Mouse (Mus musculus): ENCODE data around the gene Pnmal1. TPM values are rescaled to one million over a fixed set of nuclear protein-coding genes. Genes with fewer than 3 reads are reported as not detected.

Gene Pnmal1
- 100 to 1,000 TPM in 2 of 4 experiments, 10 to 100 TPM in 2; 93.0 to 128 (median 106) TPM for total RNA-seq (2022)

GRCm38 (mm10) chr7:16959539-16960187, at the start of gene Pnmal1:
Gene Pnmal1, plus strand, starts transcription at chr7:16959679.
- DNase-seq (ENCODE audit: low spot score in 2 of 2): peak; percentile 95

DNA sequence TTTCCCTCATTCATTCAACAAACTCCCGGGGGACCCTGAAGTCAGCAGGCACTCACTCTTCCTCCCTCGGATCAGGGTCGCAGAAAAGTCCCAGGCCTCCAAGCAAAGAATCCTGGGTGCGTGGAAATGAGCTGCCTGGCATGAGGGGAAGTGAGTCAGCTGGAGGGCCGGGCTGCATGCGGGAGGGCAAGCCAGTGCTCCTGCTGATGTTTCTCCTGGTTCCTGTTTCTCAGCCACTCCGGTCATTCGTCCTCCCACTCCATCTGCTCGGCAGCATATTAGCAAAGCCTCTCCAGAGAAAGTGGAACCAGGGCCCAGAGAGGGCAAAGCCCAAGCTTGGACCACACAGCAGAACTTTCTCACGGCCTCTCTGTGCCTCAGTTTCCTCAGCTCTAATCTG, 49.6 kb upstream of the Pnmal1 start:
- DNase-seq (ENCODE audit: low spot score in 2 of 2): no peak

DNA sequence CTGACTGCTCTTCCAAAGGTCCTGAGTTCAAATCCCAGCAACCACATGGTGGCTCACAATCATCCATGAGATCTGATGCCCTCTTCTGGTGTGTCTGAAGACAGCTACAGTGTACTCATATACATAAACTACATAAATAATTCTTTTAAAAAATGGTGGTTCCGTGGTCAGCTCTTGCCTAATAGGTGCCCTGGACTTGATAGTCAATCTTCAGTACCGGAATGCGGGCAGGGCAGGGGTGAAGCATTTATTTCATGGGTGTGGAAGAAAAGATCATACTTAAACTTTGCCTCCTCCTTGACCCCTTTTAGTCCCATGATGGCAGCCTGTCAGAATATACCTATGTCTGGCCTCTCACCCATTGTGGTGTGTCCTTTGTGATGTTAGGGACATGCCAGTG, 47.6 kb upstream of the Pnmal1 start:
- no peak for DNase-seq (ENCODE audit: low spot score in 2 of 2)

GRCm38 (mm10) chr7:16912360-16912759, 47.1 kb upstream of the Pnmal1 start:
- DNase-seq (ENCODE audit: low spot score in 2 of 2): no peak

- peak in 1 of 2 experiments; percentile 76 for DNase-seq (ENCODE audit: low spot score in 2 of 2)
Measured at GRCm38 (mm10) chr7:16913806-16914452, 45.5 kb upstream of the Pnmal1 start.

- no peak for DNase-seq (ENCODE audit: low spot score in 2 of 2)
Measured at GRCm38 (mm10) chr7:16914453-16915343, 44.8 kb upstream of the Pnmal1 start.

GRCm38 (mm10) chr7:16915461-16916340, 43.8 kb upstream of the Pnmal1 start:
- DNase-seq (ENCODE audit: low spot score in 2 of 2): no peak

- no peak for DNase-seq (ENCODE audit: low spot score in 2 of 2)
Measured at GRCm38 (mm10) chr7:16916342-16917265, 42.9 kb upstream of the Pnmal1 start.

DNA sequence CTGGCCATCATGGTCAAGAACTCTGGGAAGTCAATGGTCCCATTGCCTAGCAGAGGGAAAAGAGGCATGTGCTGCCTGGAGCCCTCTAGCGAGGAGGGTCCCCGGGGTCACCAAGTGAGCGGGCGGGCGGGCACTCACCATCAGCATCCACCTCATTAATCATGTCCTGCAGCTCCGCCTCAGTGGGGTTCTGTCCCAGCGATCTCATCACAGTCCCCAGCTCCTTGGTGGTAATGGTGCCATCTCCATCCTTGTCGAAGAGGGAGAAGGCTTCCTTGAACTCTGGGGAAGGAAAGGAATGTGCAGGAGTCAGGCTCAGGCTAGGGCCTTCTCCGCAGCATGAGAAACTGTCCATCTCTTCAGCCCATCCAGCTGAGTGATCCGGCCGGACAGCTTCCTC, 42.0 kb upstream of the Pnmal1 start:
- no peak for DNase-seq (ENCODE audit: low spot score in 2 of 2)

DNA sequence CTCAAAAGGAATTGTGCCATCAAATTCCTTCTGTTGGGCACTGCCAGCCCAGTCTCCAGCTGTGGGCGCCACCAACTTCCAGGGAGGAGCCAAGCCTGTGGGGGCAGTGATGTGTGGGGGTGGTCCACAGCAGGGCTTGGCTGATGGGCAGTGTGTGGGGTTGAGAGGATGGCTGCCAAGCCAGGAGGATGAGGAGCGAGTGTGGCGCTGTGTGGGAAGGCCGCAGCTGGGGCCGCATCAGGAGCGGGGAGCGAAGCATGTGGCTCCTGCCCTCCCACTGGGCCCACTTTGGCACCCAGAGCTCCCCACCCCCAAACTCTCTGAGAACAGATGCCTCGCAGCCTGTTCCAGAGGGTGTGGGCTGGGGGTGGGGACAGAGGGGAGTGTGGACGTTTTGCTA, 41.5 kb upstream of the Pnmal1 start:
- peak in 1 of 2 experiments; percentile 72 for DNase-seq (ENCODE audit: low spot score in 2 of 2)

DNA sequence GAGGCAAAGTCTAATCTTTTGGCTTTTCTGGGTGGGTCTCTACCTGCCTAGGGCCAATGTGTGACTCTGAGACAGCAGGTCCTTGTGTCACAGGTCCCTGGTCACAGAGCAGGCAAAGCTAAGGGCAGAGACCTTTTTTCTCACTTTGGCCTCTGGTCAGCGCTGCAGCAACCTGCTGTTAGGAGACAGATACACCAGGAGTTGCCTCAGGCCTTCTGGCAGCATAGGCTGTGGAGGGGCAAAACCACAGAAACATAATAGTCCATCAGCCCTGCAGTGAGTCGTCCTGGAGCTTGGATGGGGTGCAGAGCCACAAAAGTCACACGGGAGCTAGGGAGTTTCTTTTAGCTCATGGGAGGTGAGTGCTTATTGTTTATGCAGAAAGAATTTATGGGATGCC, 40.8 kb upstream of the Pnmal1 start:
- DNase-seq (ENCODE audit: low spot score in 2 of 2): no peak

GRCm38 (mm10) chr7:16919395-16920149, 39.9 kb upstream of the Pnmal1 start:
- DNase-seq (ENCODE audit: low spot score in 2 of 2): no peak

GRCm38 (mm10) chr7:16920150-16920579, 39.3 kb upstream of the Pnmal1 start:
- DNase-seq (ENCODE audit: low spot score in 2 of 2): no peak

DNA sequence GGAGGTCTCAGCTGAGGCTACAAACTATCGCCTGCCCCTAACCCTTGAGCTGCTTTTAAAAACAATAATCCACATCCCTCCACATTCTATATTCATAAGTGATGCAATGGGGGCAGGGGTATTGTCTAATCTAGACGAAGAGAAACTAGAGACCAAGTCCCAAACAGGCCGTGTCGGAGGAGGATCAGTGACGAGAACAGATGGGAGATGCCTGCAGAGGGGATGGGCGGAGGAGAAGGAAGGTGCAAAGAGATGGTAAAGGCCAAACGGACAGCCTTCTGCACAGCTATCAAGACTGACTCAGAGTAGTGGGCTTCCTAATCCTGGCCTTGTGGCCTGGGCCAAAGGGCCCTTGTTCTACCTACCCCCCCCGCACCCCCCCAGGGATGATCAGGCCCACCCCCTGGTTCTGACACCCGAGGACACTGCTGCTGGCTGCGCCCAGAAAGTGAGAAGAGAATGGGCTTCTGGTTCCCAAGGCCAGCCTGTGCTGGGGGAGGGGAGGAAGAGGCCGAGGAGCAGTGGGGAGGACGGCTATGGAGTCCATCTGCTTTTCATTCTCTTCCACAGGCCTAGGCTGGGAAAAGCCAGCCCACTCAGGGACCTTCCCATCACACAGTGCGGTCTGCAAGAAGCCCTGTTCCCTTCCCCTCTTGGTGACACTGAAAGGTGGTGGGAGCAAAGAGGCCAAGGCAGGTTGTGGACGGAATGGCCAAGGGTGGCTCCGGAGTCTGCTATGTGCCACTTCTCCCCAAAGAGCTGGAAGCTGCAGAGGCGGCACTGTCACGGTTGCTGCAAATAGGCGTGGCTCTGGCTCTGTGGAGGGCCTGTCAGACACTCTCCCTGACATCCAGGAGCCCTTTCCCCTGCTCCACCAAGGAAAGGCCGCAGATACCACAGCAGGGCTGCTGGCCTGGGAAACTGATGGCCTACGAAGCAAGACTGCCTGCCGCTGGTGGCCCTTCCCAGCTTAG, 38.4 kb upstream of the Pnmal1 start:
- DNase-seq (ENCODE audit: low spot score in 2 of 2): no peak

DNA sequence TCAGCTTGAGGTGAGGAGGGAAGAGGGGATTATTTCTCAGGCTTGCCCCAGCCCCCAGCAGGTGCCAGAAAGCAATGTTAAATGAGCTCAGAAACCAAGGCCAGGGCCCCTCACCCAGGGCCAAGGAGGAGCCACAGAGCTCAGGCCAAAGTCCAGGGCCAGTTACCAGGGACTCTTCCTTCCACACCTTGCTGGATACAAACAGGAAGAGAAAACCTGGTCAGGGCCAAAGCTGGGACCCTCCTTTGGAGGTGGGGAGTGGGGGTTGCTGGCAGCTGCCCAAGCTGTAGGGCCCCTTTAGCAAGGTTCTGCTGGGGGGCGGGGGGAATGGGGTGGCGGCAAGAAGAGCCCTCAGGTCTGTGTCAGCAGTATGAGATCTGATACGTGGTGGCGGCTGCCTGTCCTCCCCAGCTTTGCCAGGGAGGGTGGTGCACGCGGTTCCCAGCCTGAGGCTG, 37.6 kb upstream of the Pnmal1 start:
- DNase-seq (ENCODE audit: low spot score in 2 of 2): no peak

DNA sequence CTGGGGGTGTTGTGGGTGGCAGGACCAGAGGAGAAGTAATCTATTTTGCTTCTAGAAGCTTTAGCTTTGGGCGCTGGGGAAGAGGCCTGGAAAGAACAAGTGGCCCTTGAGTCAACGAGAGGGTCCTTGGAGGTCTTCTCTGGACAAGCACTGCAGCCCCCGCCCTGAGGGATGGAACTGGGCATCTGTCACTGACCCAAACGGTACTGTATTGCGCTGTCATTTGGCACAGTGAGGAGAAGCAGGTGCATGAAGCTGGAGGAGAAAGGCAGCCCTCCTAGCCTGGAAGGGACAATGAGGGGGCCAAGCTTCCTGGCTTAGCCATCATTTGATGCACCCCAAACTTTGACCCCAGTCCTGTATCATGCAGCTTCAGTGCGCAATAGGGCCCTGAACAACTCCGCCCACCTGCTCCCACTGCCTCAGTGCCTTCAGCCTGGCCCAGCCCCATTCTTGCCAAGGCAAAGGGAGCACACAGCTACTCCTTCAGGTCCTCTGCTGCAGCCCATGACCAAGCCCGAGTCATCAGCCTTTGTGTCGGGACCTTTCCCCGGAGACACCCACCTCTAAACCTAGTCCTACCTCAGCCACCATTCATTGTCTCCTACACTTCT, 37.0 kb upstream of the Pnmal1 start:
- DNase-seq (ENCODE audit: low spot score in 2 of 2): peak in 1 of 2 experiments; percentile 67

DNA sequence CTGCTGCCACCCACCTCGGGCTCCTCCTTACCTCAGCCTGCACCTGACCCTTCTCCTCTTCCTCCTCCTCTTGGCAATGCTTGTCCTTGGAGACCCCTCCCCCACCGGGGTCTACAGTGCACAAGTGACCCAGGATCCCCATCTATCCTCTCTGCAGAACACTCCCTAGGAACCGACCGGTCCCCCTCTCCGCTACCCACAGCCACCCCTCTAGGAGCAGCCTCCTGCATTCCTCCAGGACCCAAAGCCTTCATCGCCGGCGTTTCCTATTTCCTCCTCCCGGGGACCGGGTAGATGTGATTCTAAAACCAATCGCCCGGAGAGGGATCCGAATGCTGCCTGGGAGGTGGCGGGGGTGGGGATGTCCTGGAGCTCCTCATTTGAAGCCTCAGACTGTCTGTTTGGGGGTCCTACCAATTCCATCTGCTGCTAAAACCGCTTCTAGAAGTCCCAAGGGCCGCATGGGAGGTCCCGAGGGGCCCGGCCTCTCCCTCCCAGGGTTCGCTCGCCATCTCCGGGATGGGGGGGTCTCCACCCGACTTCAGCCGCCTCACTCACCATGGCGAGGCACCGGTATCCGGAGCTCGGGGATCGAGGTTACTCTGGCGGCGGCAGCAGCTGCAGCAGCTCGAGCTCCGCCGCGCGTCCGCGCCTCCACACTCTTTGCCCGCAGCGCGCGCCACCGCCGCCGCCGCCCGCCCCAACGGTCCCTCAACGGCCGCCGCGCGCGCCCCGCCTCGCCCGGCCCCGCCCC, 36.0 kb upstream of the Pnmal1 start:
- peak in 1 of 2 experiments; percentile 60 for DNase-seq (ENCODE audit: low spot score in 2 of 2)
